Mouse (Mus musculus): ENCODE results near the gene Ly6g6c.

The Ly6g6c gene

GRCm38 (mm10) chr17:35083929-35084497, 18.8 kb downstream of the Ly6g6c start:
- no peak for DNase-seq (ENCODE audit: low spot score)

- DNase-seq (ENCODE audit: low spot score): no peak
These were observed 20.1 kb downstream of the Ly6g6c start, which contains the start of gene Ly6g6f for GRCm38 (mm10) chr17:35085208-35085865. Ly6g6f (minus strand) TSS chr17:35085610.

DNA sequence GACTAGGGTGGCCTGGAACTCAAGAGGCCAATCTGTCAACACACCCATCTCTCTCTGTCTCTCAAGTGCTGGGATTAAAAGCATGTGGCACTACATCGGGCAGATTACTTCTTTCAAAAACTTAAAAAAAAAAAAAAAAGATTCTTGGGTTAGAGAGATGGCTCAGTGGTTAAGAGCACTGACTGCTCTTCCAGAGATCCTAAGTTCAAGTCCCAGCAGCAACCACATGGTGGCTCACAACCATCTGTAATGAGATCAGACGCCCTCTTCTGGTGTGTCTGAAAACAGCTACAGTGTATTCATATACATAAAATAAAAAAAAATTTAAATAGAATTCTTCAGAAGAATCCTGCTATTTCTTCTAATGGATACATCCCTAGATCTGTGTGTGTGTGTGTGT, 23.0 kb downstream of the Ly6g6c start:
- DNase-seq (ENCODE audit: low spot score): no peak

DNA sequence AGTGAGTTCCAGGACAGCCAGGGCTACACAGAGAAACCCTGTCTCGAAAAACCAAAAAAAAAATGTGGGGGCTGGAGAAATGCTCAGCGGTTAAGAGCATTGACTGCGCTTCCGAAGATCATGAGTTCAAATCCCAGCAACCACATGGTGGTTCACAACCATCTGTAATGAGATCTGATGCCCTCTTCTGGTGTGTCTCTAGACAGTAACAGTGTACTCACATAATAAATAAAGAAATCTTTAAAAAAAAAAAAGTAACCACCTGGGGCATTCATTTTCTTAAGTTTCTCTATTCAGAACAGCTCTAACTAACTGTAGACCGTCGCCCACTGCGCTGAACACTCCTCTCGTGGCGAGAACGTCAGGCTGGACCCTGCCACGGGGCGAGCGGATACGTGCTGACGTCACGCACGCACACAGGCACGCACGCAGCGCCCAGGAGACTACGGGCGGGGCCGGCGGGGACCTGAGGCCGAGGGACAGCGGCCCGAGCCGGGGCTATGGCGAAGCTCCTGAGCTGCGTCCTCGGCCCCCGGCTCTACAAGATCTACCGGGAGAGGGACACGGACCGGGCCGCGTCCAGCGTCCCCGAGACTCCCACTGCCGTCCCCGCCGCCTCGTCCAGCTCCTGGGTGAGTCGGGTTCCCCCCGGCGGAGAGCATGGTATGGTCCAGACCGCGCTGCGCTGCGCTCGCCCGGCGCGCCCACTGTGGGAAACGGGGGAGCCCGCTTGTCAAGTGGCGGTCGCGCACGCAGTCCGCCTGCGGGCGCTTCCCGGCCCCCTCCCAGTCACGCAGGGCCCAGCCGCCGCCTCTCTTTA, 23.8 kb downstream of the Ly6g6c start, which contains the start of gene Abhd16a:
Gene Abhd16a (plus strand): TSS at position 439 of the 820 bp plus-strand sequence.
- peak; percentile 91 for DNase-seq (ENCODE audit: low spot score)

GRCm38 (mm10) chr17:35090166-35090932, 25.2 kb downstream of the Ly6g6c start:
- DNase-seq (ENCODE audit: low spot score): no peak

DNA sequence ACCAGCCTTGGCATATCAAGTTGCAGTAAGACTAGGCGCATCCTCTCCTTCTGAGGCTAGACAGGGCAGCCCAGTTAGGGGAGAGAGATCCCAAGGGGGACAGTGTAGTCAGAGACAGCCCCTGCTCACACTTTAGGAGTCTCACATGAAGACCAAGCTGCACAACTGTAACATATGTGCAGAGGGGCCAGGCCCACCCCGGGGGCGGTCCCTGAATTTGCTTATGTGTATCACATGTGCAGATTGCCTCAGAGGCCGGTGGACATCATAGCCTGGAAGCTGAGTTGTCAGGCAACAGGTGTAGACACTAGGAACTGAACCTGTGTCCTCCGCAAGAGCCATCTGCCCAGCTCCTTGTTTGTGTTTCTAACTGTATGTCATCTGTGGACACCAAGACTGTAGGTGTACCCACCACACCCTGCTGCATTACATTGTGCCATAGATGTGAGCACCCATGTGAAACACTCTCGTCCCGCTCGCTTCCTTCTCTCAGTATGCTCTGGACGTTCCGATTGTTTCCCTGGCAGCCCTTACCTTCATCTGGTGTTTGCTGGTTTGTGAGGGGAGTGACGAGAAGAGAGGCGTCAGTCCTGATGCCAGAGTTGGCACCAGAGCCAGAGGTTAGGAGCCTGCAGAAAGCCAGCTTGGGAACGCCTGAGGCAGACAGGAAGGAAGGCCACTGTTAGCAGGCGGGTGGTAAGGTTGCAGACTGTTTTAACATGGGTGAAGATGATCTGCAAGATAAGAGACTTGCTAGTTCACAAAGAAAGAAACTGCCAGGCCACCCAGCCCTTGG, 27.4 kb downstream of the Ly6g6c start:
- no peak for DNase-seq (ENCODE audit: low spot score)

GRCm38 (mm10) chr17:35094475-35095365, 29.5 kb downstream of the Ly6g6c start:
- peak; percentile 42 for DNase-seq (ENCODE audit: low spot score)

- no peak for DNase-seq (ENCODE audit: low spot score)
These were observed 31.4 kb downstream of the Ly6g6c start for GRCm38 (mm10) chr17:35096597-35096996.

- no peak for DNase-seq (ENCODE audit: low spot score)
These were observed 32.0 kb downstream of the Ly6g6c start for GRCm38 (mm10) chr17:35097164-35097655.

- no peak for DNase-seq (ENCODE audit: low spot score)
These were observed 35.1 kb downstream of the Ly6g6c start for GRCm38 (mm10) chr17:35100196-35100765.

- no peak for DNase-seq (ENCODE audit: low spot score)
These were observed 36.0 kb downstream of the Ly6g6c start for GRCm38 (mm10) chr17:35101161-35101560.

- no peak for DNase-seq (ENCODE audit: low spot score)
These were observed 37.1 kb downstream of the Ly6g6c start for GRCm38 (mm10) chr17:35102299-35102698.

GRCm38 (mm10) chr17:35103221-35103690, 38.1 kb downstream of the Ly6g6c start:
- DNase-seq (ENCODE audit: low spot score): no peak

- DNase-seq (ENCODE audit: low spot score): no peak
These were observed 38.9 kb downstream of the Ly6g6c start for GRCm38 (mm10) chr17:35104079-35104478.

DNA sequence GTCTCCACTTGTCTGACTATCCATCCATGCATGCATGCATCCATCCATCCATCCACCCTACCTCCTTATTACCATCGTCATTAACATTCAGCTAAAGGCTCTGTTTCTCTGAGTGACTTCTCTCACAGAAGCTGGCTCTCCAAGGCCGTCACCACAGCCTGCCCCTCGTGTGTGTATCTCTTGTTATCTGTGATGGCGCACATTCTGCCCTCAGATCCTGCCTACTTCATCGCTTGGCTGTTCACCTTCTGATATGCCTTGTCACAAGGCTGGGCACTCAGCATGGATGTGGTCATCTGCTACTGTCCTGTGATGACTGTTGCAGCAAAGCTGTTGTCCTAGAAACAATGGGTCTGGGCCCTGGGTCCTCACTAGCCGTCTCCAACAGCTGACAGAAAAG, 39.6 kb downstream of the Ly6g6c start:
- no peak for DNase-seq (ENCODE audit: low spot score)

- peak; percentile 50 for DNase-seq (ENCODE audit: low spot score)
These were observed 40.7 kb downstream of the Ly6g6c start for GRCm38 (mm10) chr17:35105740-35106389.

DNA sequence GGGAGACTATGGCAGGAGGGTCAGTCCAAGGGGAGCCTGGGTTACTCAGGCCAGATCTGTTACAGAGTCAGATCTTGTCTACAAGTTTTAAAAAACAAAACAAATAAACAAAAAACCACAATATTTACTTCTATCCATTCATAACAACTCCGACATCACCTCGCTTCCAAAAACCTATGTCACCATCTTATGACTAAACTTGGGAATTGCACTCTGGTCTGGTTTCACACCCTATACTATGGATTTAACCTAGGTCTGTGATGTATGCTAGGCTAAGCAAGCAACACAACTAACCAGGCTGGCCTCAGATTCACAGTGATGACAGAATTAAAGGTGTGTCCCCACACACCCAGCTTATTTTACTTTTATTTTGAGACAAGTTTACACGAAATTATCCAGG, 41.3 kb downstream of the Ly6g6c start:
- no peak for DNase-seq (ENCODE audit: low spot score)

- DNase-seq (ENCODE audit: low spot score): no peak
These were observed 42.9 kb downstream of the Ly6g6c start, which contains the start of gene Ly6g5c for GRCm38 (mm10) chr17:35108097-35108496. Ly6g5c (plus strand) TSS chr17:35108279.

- no peak for DNase-seq (ENCODE audit: low spot score)
These were observed 46.6 kb downstream of the Ly6g6c start for GRCm38 (mm10) chr17:35111774-35112173.
